Mouse (Mus musculus): Measurements from ENCODE around the gene Bcl6b.

Gene Bcl6b

GRCm38 (mm10) chr11:70232546-70232945, 2.9 kb upstream of the Bcl6b start:
- DNase-seq: peak; percentile 67 to 70

GRCm38 (mm10) chr11:70230239-70230727, 685 bp upstream of the Bcl6b start:
- DNase-seq: peak; percentile 91

- peak; percentile 92 for DNase-seq
Observed at GRCm38 (mm10) chr11:70228828-70229227, 770 bp downstream of the Bcl6b start.

DNA sequence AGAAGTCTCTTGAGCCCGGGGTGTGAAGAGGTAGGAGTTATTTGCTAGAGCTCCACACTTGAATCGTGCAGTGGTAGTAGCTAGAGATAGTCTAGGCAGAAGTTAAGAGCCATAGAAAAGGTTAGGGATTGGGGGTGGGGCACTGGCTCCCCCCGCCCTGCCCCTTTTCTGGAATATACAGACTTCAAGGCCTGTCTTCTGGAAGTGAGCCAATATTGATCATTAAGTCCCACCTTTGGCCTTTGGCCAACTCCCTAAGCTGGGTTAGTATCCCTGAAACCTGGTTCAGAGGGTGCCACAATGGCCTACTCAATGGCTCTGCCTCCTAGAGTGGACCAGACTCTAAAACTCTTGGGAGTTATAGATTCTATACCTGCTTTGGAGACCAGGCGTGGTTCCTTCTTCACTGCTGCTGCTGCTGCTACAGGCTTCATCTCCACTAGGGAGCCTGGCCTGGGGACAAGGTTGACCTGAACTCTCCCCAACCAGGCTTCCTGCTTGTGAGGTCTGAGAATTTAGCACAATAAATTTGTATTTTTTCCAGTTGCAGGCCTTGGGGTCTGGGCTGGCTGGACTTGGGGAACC, 1.8 kb downstream of the Bcl6b start:
- DNase-seq: no peak

DNA sequence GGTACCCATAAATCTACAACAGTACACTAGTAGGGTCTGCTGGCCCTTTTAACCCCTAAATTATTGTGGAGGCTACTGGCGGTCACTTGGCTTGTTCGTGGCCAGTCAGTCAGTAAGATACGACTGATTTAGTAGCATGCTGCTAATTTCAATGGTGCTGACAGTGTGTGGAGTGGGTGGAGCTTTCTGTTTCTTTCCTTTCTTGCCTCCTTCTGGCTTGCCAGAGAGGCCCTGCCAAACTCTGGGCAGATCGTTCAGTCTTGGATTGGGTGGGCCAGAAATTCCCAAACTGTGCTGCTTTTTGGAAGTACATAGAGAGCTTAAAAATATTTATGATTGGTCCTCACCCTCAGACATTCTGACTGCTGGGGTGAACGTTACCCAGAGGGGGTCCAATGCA, 2.5 kb downstream of the Bcl6b start:
- DNase-seq: no peak

- peak; percentile 36 to 49 for DNase-seq
Observed at GRCm38 (mm10) chr11:70226602-70226890, 3.1 kb downstream of the Bcl6b start.

GRCm38 (mm10) chr11:70225798-70226601, 3.6 kb downstream of the Bcl6b start:
- no peak for DNase-seq

DNA sequence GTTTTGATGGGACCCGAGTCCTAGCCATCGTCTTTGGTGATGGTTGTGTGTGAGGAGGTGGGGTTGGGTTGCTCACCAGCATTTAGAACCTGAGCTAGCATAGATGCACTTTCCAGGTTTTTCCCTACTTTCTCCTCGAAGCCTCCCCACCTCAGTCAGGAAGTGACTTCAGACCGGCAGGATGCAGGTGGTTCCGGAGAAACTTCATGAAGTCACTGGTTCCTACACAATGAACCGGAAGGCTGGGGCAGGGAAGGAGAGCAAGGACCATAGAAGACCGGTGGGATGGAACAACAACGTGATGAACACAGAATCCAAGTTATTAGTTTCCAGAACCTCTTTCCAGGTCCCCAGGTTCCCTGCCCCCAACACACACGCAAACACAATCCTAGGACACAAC, 5.9 kb downstream of the Bcl6b start:
- DNase-seq: peak; percentile 62 to 70

GRCm38 (mm10) chr11:70221603-70222500, 7.7 kb downstream of the Bcl6b start:
- peak in 1 of 2 experiments; percentile 38 for DNase-seq

GRCm38 (mm10) chr11:70220731-70221602, 8.6 kb downstream of the Bcl6b start, which contains the start of gene Slc16a13:
Slc16a13 (minus strand) TSS chr11:70221064.
- peak; percentile 93 to 94 for DNase-seq

GRCm38 (mm10) chr11:70220323-70220722, 9.3 kb downstream of the Bcl6b start:
- peak in 1 of 2 experiments; percentile 39 for DNase-seq

- DNase-seq: no peak
Observed at GRCm38 (mm10) chr11:70219873-70220272, 9.7 kb downstream of the Bcl6b start.

DNA sequence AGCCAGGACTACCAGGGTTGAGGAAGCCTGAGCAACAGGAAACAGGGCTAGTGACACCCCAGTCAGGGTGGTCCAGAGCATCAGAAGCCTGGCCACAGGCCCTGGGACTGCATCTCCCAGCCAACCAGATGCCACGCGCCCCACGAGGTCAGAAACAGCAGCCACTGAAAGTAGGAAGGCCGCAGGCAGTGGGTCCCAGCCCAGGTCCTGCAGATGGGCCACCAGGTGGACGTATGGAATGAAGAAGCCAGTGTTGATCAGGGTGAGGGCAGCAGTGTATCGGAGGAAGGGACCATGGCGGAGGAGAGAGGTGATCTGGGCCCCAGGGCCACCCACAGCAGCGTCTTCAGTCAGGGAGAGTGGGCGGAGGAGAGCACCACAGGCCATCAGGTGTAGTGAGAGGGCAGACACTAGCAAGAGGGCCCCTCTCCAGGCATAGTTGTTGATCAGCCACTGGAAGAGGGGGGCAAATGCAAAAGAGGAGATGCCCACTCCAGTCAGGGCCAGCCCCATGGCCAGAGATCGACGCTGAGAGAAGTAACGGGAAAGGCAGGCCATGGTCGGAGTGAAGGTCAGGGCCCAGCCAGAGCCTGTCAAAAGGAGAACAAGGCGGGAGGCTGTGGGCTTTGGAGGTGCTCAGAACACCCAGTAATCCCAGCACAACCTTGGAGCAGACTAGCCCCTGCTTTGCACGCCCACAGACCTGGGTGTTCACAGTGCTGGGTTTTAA, 10.7 kb downstream of the Bcl6b start:
- no peak for DNase-seq

- DNase-seq: no peak
Observed at GRCm38 (mm10) chr11:70218039-70218438, 11.6 kb downstream of the Bcl6b start.

- no peak for DNase-seq
Observed at GRCm38 (mm10) chr11:70216103-70216502, 13.5 kb downstream of the Bcl6b start.

- no peak for DNase-seq
Observed at GRCm38 (mm10) chr11:70215301-70215700, 14.3 kb downstream of the Bcl6b start.

DNA sequence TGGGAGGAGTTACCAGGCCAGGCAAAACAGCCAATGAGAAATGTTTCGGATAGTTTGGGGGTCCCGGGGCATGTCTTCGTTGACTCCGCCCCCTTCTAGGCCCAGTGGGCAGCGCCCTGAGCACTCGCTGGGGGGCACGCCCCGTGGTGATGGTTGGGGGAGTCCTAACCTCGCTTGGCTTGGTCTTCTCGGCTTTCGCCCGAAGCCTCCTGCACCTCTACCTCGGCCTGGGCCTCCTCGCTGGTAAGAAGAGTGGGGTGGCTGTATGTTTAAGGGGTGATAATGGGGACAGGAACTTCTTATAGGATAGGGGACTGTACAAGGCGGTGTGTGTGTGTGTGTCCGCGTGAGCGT, 14.8 kb downstream of the Bcl6b start:
- no peak for DNase-seq

GRCm38 (mm10) chr11:70214191-70214855, 15.3 kb downstream of the Bcl6b start:
- DNase-seq: peak; percentile 38 to 42

- no peak for DNase-seq
Observed at GRCm38 (mm10) chr11:70213736-70214135, 15.9 kb downstream of the Bcl6b start.

DNA sequence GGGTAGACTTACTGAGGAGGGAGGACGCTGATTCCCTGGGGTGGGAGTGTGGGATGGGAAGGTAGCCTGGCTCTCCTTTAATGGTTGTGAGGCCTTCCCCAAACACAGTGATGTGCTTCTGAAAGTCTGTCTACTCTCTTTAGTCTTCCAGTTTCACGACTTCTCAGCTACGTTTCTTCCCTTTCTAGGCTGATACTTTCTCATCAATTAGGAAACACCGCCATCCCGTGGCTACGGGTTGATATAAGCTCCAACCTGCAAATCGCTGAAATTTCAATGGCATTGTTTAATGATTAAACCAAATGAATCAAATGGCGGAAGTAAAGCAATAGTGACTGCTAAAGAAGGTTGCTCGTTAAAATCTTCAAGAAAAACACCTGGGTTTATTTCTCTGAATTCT, 16.7 kb downstream of the Bcl6b start:
- peak; percentile 48 to 83 for DNase-seq

DNA sequence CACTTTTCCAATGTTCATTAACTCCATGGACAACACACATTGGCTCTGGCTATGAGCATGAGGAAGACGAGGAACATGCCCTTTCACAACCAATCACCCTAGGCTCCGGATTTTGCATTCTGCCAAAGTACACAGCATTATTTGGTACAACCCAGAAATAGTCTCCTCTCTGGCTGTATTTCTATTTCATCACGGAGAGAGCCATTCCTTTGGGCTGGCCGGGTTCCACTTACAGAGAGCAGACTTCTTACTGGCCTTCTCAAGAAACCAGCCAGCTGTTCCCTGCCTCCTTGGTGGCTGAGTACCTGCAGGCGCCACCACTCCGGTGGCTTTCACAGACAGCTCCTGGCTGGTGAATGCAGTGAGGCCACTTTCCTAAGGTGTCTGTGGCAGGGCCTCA, 17.2 kb downstream of the Bcl6b start, which contains the start of gene Slc16a11:
Slc16a11 (plus strand) TSS at position 330 of the 400 bp plus-strand sequence.
- peak in 1 of 2 experiments; percentile 54 for DNase-seq
